Mouse (Mus musculus) liver, adult (tissue): ENCODE data around the gene Armc6.

Source experiments
- GATA4 ChIP-seq: IDR thresholded peaks from 2 replicates; pipeline ENCODE4 v1.6.1; 2014; ENCODE audit warnings: mild to moderate bottlenecking, low read length; ENCODE audit not compliant: insufficient replicate concordance

Gene Armc6

DNA sequence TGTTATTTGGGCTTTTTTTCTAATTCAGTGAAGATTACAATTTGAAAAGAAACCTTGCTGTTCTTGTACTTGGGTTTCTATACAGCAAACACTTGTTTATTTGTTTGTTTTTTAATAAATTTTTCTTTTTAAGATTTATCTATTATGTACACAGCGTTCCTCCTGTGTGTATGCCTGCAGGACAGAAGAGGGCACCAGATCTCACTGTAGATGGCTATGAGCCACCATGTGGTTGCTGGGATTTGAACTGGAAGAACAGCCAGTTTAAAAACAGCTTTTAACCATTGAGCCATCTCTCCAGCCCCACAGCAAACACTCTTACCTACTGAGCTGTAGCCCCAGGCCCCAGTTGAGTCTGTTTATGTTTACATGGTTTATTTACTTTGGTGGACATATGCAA is 20.4 kb upstream of the Armc6 start:
- TF ChIP-seq GATA4, result no peak

DNA sequence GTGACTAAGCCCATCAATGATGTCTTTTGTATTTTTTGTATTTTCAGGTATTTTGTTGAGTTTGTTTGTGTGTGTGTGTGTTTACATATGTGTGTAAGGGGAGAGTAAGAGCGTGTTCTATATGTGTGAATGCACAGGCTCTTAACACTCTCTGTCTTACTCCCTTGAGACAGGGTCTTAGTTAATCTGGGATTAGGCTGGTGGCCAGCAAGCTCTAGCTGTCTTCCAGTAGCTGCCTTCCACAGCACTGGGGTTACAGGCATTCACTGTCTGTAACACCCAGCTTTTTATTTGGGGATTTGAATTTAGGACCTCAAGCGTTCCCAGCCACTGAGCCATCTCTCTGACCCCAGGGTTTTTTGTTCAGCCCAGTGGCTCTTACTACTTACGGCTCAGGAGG is 13.6 kb upstream of the Armc6 start:
- no peak for TF ChIP-seq GATA4

DNA sequence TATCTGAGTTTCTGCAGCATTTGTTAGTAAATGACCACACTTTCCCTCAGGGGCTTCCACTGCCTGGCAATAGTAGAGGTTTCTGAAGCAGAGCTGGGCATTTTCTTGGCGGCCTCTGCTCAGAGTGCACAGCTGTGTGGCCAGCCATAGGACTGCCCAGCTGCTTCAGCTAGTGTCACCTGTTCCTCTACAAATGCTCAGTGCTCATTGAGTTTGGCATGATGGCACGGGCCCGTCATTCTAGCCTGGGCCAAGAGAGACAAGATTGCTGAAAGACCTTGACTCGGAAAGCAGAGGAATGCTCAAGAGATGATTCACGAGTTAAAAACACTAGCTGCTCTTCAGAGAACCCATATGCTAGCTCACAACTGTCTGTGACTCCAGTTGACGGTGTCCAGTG is 12.4 kb upstream of the Armc6 start:
- no peak for TF ChIP-seq GATA4

DNA sequence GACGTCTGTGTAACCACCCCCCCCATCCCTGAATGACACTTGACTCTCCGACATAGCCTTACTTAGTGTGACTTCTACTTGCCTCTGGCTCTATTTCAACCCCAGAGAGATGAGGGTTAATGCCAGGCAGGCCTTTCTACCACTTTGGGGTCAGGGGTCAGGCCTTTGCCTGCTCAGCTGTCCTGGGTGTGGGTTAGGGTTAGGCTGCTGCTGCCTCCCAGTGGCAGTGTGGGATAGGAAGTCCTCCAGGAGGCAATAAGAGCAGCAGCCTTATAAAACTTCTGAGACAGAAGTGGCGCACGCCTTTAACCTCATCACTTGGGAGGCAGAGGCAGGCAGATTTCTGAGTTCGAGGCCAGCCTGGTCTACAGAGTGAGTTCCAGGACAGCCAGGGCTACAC is 6.4 kb upstream of the Armc6 start:
- TF ChIP-seq GATA4, result no peak

DNA sequence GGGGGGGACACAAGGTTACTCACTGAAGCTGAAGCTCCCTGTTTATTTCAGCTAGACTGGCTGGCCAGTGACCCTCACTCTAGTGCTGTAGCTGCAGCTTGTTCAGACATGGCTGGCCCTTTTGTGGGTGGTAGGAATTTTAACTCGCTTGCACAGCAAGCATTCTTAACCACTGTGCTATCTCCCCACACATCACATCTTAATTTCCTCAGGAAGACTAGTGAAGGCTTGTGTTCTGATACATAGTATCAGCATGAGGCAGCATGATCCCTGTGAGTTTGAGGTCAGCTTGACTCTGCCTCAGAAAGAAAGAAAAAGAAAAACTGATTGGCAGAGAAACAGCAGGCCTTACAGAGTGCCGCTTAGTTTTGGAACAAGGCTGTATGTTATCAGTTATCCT is 3.6 kb upstream of the Armc6 start:
- no peak for TF ChIP-seq GATA4

DNA sequence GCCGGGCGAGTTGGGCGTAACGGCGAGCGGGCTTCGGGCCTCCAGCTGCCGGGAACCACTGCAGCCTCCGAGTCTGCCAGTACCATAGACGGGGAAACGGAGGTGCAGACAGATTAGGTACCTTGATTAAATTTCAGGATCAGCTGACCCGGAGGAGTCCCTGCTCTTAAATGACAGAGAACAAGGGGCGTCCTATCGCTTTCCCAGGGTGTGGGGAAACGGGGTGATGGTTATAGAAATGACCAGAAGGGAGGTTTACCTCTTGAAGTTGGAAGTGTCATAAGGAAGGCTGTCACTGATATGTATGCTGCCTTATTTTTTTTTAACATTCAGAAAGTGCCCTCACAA is 489 bp upstream of the Armc6 start:
- TF ChIP-seq GATA4, result no peak

DNA sequence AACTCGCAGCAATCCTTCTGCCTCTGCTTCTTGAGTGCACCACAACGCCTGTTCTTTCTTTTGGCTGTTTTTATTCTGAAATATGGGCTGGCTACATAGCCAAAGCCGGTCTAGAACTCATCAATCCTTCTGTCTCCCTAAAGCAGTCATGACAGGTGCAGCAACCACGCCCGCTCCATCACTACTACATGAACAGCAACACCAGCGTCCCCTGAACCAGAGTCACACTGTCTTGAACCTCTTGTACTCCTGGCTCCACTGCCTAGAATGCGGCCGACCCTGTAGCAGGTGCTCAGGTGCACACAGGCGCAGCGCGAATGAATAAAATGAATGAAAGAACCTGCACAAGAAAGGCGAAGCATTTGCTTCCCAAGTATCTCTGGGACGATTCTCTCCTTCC is 660 bp downstream of the Armc6 start:
- TF ChIP-seq GATA4, result no peak

DNA sequence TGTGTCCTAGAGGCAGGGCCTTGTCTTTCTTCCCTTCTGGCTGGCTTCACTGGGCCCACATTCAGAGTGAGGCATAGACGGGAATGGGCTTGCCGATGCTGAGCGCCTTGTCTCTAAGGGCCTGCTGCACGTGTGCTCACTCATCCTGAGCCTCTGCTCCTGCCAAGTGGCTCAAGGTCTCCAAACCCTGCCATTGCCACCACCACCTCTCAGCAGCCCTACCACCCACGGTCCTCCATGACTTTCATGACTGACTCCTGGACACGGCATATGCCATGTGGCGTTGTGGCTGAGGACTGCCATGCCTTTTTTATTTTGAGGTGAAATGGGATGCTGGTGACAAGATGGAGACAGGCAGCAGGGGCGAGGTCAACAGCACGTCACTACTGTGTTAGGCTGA is 3.4 kb downstream of the Armc6 start:
- TF ChIP-seq GATA4, result no peak

DNA sequence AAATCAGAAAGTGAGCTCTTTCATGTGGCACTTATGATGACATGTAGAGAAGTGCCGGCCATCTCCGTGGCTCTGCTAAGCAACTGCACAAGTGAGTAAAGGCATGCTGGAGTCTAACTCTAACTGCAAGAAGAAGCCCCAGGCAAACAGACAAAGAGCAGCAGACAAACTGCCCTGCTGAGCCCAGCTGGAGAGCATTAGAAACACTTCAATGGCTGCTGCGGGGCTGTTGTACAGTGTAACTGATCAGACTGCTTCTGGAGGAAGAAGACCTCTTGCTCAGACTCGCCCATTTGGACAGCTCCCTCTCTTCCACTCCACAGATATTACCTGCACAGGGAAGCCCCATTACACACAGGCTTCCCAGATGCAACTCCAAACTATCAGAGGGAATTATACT is 6.3 kb downstream of the Armc6 start:
- TF ChIP-seq GATA4, result no peak

DNA sequence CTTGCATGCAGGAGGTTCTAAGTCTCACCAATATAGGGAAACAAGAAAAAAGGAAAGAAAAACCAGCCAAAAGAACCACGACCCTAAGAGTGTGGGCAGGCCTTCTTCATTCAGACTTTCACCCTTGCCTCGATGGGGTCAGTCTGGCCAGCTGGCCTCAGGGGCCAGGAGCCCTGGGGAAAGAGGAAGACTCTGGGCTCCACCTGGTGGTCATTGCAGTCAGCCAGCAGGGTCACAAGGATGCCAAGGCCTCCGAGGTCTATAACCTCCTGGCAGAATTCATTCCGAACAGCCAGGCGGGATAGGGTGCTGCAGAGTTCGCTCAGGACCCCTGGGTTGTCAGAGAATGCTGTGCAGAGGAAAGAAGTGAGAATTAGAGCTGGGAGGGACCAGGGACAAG is 10.9 kb downstream of the Armc6 start:
- TF ChIP-seq GATA4, result no peak

DNA sequence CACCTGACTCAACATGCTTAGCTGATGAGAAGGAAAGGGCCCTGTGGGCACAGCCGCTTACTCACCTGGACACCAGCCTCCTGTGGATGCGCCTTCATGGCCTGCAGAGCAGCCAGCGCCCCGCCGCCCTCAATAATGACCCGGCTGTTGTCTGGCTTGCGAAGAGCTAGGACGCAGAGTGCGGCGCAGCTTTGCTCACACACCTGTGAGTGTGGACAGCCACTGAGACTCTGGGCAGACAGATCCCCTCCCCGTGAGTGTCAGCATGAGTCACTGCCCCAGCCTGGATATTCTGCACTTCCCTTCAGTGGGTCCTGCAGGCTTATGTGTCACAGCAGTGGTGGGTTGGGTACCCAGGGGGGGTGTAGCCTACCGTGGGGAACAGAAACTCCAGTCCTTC is 12.2 kb downstream of the Armc6 start:
- TF ChIP-seq GATA4, result no peak

DNA sequence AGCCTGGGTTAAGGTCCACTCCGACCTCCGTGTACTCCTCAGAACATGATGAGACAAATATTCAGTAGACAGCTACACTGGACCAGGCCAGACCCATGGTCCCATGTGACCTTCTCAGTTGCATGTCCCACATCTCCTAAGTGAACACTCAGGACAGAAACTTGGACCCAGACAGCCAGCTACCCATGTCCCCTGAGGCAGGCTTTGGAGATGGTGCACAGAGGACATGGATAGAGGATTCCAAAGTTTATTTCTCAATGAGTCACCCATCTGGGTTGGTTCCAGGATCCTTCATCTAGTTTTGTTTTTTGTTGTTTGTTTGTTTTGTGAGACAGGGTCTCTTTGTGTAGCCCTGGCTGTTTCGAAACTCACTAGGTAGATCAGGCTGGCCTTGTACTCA is 13.4 kb downstream of the Armc6 start:
- no peak for TF ChIP-seq GATA4

DNA sequence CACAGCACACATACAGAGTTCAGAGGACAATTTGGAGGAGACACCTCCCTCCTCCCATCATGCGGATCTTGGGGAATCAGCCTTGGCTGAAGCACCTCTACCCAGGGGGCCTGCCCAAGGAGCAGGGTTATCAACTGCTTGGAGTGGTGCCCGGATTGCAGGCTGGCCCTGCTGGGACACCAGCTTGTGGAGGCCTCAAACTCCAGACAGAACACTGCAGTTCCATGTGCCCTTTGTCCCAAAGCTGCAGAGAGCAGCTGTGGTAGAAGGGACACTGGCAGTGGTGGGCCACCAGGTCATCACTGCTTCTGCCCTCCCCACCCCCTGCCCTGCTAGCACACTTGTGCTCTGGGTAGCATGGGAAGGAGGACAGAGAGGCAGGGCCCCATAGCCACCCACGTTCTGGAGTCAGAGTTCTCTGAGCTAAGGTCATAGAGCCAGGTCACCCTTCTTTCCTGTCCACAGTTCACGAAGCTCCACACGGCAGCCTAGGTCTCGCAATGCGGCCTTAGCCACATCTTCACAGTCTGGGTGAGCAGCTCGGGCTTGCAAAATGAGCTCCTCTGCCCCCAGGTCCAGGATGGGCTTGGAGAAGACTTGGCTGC is 13.9 kb downstream of the Armc6 start:
- no peak for TF ChIP-seq GATA4

DNA sequence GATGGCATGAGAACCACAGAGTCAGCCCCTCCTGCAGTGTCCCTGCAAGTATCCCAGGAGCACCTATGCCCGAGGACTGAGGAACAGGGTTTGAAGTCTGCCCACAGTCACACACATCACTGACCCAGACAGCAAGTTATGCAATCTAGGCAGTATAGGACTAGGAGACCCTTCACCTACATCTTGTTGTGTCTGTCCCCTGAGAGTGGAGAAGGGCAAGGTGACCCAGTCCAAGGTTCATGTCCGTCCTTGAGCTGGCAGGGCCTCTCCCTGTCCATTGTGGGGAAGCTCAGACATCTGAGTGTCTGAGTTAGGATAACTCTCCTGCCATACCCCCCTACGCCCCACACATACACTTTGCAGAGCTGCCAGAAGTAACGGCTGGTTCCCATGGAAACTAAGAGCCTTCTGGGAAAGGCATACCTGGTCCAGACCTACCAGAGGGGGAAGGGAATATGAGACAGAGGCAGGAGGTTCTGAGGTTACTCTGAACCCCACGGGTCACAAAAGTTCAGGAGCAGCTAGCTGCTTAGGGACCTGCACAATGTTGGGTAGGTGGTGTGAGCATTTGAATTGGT is 15.1 kb downstream of the Armc6 start:
- TF ChIP-seq GATA4, result no peak

DNA sequence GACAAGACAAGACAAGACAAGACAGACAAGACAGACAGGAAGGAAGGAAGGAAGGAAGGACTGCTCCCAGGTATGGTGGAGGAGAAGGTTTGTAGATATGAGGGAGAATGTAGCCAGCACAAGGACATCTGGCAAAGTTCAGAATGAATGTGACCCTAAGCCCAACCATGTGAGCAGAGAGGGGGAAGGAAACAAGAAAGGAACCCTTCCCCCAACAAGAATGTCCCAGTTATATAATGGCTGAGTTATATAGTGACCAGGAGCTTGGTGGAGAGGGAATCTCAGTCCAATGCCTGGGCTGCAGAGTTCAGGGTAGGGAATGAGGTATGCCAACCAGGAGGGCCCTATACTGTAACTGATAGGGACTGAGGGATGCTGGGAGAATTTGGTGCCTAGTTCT is 16.8 kb downstream of the Armc6 start:
- no peak for TF ChIP-seq GATA4

DNA sequence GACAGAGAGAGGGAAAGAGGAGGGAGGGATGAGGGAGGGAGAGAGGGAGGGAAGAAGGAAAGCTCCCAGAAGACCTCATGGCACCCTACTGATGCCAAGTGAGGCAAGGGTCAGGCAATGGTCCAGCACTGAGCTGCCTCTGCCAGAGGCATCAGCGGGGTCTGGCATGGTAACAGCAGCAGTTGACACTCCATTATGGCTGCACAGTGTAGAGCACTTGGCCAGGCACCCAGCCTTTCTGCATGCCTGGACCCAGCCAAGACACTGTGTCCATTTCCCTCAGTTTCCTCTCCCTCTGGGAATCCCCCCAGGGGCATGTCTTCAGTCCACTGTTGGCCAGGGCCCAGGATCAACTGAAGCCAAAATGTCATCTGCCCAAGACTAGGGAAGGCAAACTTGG is 17.7 kb downstream of the Armc6 start:
- no peak for TF ChIP-seq GATA4

DNA sequence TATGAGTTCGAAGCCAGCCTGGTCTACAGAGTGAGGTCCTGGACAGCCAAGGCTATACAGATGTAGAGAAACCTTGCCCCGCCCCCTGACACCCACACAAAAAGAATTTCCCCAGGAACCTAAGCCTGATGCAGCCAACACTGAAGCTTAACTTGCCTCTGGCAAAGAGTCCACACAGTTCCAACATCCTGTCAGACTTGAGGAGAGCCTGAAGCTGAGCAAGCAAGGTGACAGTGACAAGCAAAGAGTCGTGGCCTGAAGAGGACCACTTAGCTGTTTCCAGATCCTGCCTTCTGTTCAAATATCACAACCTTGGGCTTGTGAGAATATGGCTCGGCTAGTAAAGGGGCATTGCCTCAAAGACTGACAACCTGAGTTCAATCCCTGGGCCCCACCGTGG is 19.2 kb downstream of the Armc6 start:
- TF ChIP-seq GATA4, result no peak

DNA sequence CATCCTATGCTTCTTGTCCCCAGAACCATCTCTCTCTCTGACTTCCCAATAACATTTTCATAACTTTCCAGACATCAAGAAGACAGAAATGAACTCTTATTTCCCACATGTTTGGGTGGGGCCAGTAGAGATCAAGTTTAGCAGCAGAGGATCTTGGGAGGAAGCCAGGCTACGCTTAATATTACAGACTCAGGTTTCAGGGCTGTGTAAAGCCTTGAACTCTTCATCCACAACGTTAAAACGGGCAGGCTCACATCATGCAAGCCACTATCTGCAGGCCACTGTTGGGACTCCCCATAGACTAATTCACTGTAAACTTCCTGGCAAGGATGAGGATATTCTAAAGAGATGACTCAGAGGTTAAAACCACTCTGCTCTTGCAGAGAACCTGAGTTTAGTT is 19.9 kb downstream of the Armc6 start:
- TF ChIP-seq GATA4, result no peak
